Mouse (Mus musculus): ENCODE results near the gene Cacng2. TPM values are rescaled to one million over a fixed set of nuclear protein-coding genes. Genes with fewer than 3 reads are reported as not detected.

Gene Cacng2
- polyA plus RNA-seq, 1 experiment from 2014 or later = 12.7 TPM

DNA sequence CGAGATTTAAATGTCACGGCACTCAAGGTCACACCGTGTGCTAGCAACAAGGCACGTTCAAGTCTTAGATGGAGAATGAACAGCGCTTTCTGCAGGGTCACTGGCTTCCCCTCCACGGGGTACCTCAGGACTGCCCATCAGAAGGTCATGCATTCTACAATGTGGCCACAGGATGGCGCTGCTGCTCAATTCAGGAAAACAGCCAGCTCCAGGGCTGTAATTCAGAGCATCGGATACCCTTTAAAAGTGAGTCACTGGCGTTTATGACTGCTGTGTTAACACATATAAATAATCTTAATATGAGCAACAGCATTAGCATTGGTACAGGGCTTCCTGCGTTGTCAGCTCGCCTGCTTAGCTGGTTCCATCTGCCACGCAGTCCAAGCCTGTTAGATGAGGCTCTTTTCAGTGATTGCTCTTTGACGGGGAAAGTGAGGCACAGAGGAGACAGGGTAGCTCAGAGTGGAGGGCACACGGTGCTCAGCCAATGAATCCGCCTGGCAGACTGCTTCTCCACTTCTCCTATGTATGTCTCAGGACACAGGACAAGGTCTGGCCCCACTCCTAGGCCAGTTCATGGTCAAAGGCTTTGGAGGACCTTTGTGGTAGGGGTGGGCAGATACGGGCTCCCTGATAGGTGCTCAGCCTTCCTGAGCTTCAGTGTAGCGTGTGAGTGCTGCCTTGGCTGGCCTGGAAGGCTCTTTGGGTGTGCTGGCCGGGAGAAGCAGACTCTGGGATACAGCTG lies 137.5 kb downstream of the Cacng2 start:
- Histone ChIP-seq H3K27ac (replicated peaks; ENCODE audit: low read depth, low read length) (no peak overlapping the region), H3K9ac (replicated peaks; ENCODE audit: low read length) (no peak overlapping the region), H3K36me3 (ENCODE audit: control insufficient read depth, insufficient read depth, low read length) (no peaks in the 10 kb centered on the region), H3K4me1 (ENCODE audit: control insufficient read depth, insufficient read depth, low read length) (no peaks in the 10 kb centered on the region), H3K27me3 (ENCODE audit: control insufficient read depth, insufficient read depth, low read length) (no peaks in the 10 kb centered on the region), H3K9me3 (ENCODE audit: control insufficient read depth, low read length) (no peaks in the 10 kb centered on the region), H3K4me2 (ENCODE audit: low read length) (no peak overlapping the region), H3K4me3 (replicated peaks; ENCODE audit: low read depth, low read length) (no peak overlapping the region)
- 25% methylated on average over 18 of the region's 18 CpGs for WGBS
- DNase-seq (peak; percentile 88), ATAC-seq (ENCODE audit: low FRiP score, low TSS enrichment) (no peak)

DNA sequence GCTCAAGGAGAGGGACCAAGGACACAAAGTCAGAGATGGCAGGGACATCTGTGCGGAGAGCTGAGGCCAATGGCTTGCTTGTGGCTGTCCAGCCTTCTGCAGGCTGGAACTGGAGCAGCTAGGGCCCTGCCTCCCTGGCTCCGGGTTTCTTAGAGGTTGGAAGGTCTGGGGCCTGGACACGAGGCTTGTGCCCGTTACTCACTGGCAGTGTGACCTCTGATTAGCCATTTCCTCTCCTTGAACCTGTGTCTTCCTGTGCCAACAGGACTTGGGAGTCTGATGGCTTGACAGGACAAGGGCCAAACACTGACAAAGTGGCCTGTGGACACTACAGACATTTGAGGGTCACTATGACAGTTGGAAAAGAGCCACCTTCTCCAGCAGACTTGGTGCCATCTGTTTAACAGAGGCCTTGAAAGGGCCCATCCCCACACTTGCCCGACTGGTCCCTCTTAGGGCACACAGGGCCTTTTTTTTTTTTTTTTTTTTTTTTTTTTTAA lies 138.6 kb downstream of the Cacng2 start:
- Histone ChIP-seq H3K36me3 (ENCODE audit: control insufficient read depth, insufficient read depth, low read length) (no peaks in the 10 kb centered on the region), H3K4me1 (ENCODE audit: control insufficient read depth, insufficient read depth, low read length) (no peaks in the 10 kb centered on the region), H3K9ac (replicated peaks; ENCODE audit: low read length) (no peak overlapping the region), H3K27ac (replicated peaks; ENCODE audit: low read depth, low read length) (no peak overlapping the region), H3K9me3 (ENCODE audit: control insufficient read depth, low read length) (no peaks in the 10 kb centered on the region), H3K27me3 (ENCODE audit: control insufficient read depth, insufficient read depth, low read length) (no peaks in the 10 kb centered on the region), H3K4me3 (replicated peaks; ENCODE audit: low read depth, low read length) (no peak overlapping the region), H3K4me2 (ENCODE audit: low read length) (no peak overlapping the region)
- no peak for DNase-seq
- no peak for ATAC-seq (ENCODE audit: low FRiP score, low TSS enrichment)
- 82% methylated on average over 5 of the region's 5 CpGs for WGBS

DNA sequence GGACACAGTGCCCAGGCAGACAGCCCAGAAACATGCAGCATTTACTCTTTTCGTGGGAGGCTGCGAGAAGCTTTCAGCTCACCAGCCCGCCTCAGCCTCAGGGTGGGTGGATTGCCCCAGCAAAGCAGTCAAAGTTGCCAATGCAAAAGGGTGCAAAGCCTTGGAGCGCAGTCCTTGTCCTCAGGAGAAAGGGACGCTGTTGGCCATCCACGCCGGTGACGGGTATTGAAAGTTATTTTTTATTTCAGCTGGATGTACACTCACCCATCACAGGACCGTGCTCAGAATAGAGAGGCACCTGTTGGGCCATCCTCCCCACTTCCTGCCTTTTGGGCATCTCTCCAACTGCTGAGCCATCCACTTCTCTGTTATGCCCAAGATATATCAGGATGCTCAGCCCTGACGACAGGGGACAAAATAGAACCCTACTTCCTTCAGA lies 140.4 kb downstream of the Cacng2 start:
- H3K27ac ChIP-seq (replicated peaks; ENCODE audit: low read depth, low read length) = no peak overlapping the region
- H3K36me3 ChIP-seq (ENCODE audit: control insufficient read depth, insufficient read depth, low read length) = no peaks in the 10 kb centered on the region
- H3K9me3 ChIP-seq (ENCODE audit: control insufficient read depth, low read length) = no peaks in the 10 kb centered on the region
- no peaks in the 10 kb centered on the region for H3K4me1 ChIP-seq (ENCODE audit: control insufficient read depth, insufficient read depth, low read length)
- no peak overlapping the region for H3K9ac ChIP-seq (replicated peaks; ENCODE audit: low read length)
- no peak for DNase-seq
- ATAC-seq (ENCODE audit: low FRiP score, low TSS enrichment) = no peak
- no peak overlapping the region for H3K4me3 ChIP-seq (replicated peaks; ENCODE audit: low read depth, low read length)
- no peak overlapping the region for H3K4me2 ChIP-seq (ENCODE audit: low read length)
- no peaks in the 10 kb centered on the region for H3K27me3 ChIP-seq (ENCODE audit: control insufficient read depth, insufficient read depth, low read length)
- 87% methylated on average over 10 of the region's 10 CpGs for WGBS

DNA sequence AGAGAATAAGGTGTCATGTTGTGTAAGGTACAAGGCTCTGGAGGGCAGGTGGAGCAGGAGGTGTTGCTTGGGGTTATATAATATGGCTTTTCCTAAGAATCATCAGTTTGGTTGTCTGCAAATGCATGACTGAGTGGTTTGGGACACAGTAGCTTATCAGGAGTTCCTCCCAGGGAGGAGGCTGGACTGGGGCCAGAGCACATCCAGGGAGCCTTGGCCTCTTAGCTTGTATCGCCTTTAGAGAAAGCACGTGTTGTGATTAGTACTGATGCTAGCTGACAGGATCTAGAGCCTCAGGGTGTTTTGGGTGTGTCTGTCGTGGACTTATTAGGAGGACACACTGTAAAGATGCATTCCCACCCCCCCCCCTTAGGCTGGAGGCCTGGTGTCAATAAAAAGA lies 142.2 kb downstream of the Cacng2 start:
- no peaks in the 10 kb centered on the region for H3K27me3 ChIP-seq (ENCODE audit: control insufficient read depth, insufficient read depth, low read length)
- no peak overlapping the region for H3K27ac ChIP-seq (replicated peaks; ENCODE audit: low read depth, low read length)
- 69% methylated on average over 3 of the region's 3 CpGs for WGBS
- no peak overlapping the region for H3K9ac ChIP-seq (replicated peaks; ENCODE audit: low read length)
- ATAC-seq (ENCODE audit: low FRiP score, low TSS enrichment) = no peak
- H3K4me1 ChIP-seq (ENCODE audit: control insufficient read depth, insufficient read depth, low read length) = no peaks in the 10 kb centered on the region
- no peak for DNase-seq
- H3K4me3 ChIP-seq (replicated peaks; ENCODE audit: low read depth, low read length) = no peak overlapping the region
- no peak overlapping the region for H3K4me2 ChIP-seq (ENCODE audit: low read length)
- no peaks in the 10 kb centered on the region for H3K9me3 ChIP-seq (ENCODE audit: control insufficient read depth, low read length)
- H3K36me3 ChIP-seq (ENCODE audit: control insufficient read depth, insufficient read depth, low read length) = no peaks in the 10 kb centered on the region

- Histone ChIP-seq H3K4me1 (ENCODE audit: control insufficient read depth, insufficient read depth, low read length) (peaks cover 12% of the 10 kb centered on the region), H3K4me2 (ENCODE audit: low read length) (no peak overlapping the region), H3K27me3 (ENCODE audit: control insufficient read depth, insufficient read depth, low read length) (no peaks in the 10 kb centered on the region), H3K9me3 (ENCODE audit: control insufficient read depth, low read length) (no peaks in the 10 kb centered on the region), H3K4me3 (replicated peaks; ENCODE audit: low read depth, low read length) (no peak overlapping the region), H3K9ac (replicated peaks; ENCODE audit: low read length) (no peak overlapping the region), H3K27ac (replicated peaks; ENCODE audit: low read depth, low read length) (no peak overlapping the region), H3K36me3 (ENCODE audit: control insufficient read depth, insufficient read depth, low read length) (no peaks in the 10 kb centered on the region)
- DNase-seq = no peak
- ATAC-seq (ENCODE audit: low FRiP score, low TSS enrichment) = no peak
- 78% methylated on average over 6 of the region's 6 CpGs for WGBS
Observed at GRCm38 (mm10) chr15:77974165-77974841, 145.5 kb downstream of the Cacng2 start.

DNA sequence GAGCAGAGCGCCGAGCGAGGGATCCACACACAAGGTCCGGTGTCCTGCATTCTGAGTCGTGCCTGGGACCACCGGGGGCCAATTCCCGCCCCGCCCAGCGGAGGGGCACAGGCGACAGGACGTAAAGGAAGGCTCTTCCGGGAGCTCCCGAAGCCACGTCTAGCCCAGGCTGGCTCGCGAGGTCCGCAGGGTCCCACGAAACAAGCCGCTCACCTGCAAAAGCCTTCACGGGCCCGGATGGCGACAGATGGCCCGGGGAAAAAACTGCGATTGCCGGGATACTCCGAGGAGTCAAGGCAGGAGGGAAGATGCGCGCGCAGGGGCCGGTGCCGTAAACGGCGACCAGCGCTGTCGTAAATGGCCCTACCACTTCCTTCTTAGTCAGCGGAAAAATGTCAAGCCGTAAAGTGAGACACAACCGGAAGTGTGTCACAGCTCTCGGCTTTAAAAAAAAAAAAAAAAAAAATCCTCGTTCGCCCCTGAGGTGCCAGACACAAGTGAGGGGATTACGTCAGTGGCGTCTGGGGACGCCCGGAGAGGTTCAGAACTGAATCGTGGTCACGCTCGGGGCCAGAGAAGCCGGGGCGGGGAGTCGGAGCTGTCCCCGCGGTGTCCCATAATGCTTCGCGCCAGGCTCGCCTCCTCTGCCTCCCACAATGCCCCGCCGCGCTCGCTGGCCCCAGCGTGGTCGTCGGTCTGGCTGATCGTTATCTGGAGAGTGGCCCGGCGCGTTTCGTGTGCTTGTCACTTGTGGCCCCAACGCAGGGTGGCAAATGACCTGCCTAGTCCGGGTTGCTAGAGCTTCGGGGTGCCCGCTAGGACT lies 149.1 kb downstream of the Cacng2 start, which contains the start of gene Eif3d:
TSS of gene Eif3d (minus strand) at position 344 of the 823 bp plus-strand sequence.
- H3K27ac ChIP-seq (replicated peaks; ENCODE audit: low read depth, low read length) = peak within 1 kb of the TSS; percentile 99
- no peaks in the 10 kb centered on the region for H3K9me3 ChIP-seq (ENCODE audit: control insufficient read depth, low read length)
- WGBS = under 1% methylated on average over 72 of the region's 72 CpGs
- H3K9ac ChIP-seq (replicated peaks; ENCODE audit: low read length) = peak within 1 kb of the TSS; percentile 96
- H3K4me1 ChIP-seq (ENCODE audit: control insufficient read depth, insufficient read depth, low read length) = peaks cover 14% of the 10 kb centered on the region
- DNase-seq (peak; percentile 97), ATAC-seq (ENCODE audit: low FRiP score, low TSS enrichment) (peak; percentile 87)
- H3K4me2 ChIP-seq (ENCODE audit: low read length) = peak within 1 kb of the TSS; percentile 98
- peaks cover 27% of the 10 kb centered on the region for H3K36me3 ChIP-seq (ENCODE audit: control insufficient read depth, insufficient read depth, low read length)
- H3K4me3 ChIP-seq (replicated peaks; ENCODE audit: low read depth, low read length) = peak within 1 kb of the TSS; percentile 89
- H3K27me3 ChIP-seq (ENCODE audit: control insufficient read depth, insufficient read depth, low read length) = no peaks in the 10 kb centered on the region

DNA sequence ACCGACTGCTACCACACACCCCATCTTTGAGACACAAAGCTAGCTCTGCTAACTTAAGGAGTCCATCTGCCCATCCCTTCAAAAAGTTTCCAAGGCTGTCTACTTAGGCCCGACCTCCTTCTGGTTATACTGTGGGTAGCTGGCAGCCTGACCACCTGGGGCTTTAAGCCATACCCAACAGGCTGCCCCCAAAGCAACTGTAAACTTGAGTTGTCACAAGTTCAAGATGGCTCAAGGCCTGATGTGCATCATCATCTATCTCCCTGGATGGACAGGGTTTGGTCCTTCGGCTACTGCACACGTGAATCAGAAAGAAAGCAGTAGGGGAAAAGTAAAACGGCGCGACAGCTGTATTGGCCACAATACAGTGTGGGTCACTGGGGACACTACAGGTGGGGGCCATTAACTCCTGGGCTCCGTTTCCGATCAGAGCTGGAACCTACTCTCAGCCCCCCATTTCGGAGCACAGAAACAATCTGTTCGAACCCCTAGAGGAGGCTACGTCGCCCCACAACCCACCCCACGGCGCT lies 149.8 kb downstream of the Cacng2 start:
- Histone ChIP-seq H3K4me3 (replicated peaks; ENCODE audit: low read depth, low read length) (peak overlapping the region; percentile 89), H3K36me3 (ENCODE audit: control insufficient read depth, insufficient read depth, low read length) (peaks cover 34% of the 10 kb centered on the region), H3K4me1 (ENCODE audit: control insufficient read depth, insufficient read depth, low read length) (peaks cover 14% of the 10 kb centered on the region), H3K4me2 (ENCODE audit: low read length) (peak overlapping the region; percentile 98), H3K27me3 (ENCODE audit: control insufficient read depth, insufficient read depth, low read length) (no peaks in the 10 kb centered on the region), H3K9ac (replicated peaks; ENCODE audit: low read length) (peak overlapping the region; percentile 96), H3K9me3 (ENCODE audit: control insufficient read depth, low read length) (no peaks in the 10 kb centered on the region), H3K27ac (replicated peaks; ENCODE audit: low read depth, low read length) (peak overlapping the region; percentile 99)
- ATAC-seq (ENCODE audit: low FRiP score, low TSS enrichment) (no peak; the same call in 1 of the 2 replicates), DNase-seq (no peak)
- 3% methylated on average over 15 of the region's 15 CpGs for WGBS

- Histone ChIP-seq H3K4me1 (ENCODE audit: control insufficient read depth, insufficient read depth, low read length) (peaks cover 8% of the 10 kb centered on the region), H3K4me2 (ENCODE audit: low read length) (no peak overlapping the region), H3K9ac (replicated peaks; ENCODE audit: low read length) (no peak overlapping the region), H3K4me3 (replicated peaks; ENCODE audit: low read depth, low read length) (no peak overlapping the region), H3K9me3 (ENCODE audit: control insufficient read depth, low read length) (no peaks in the 10 kb centered on the region), H3K36me3 (ENCODE audit: control insufficient read depth, insufficient read depth, low read length) (peaks cover 83% of the 10 kb centered on the region), H3K27me3 (ENCODE audit: control insufficient read depth, insufficient read depth, low read length) (no peaks in the 10 kb centered on the region), H3K27ac (replicated peaks; ENCODE audit: low read depth, low read length) (no peak overlapping the region)
- no peak for DNase-seq
- ATAC-seq (ENCODE audit: low FRiP score, low TSS enrichment) = no peak
- WGBS = 88% methylated on average over 9 of the region's 9 CpGs
Observed at GRCm38 (mm10) chr15:77965117-77965528, 154.7 kb downstream of the Cacng2 start.

Measured in midbrain, embryonic 14.5 days (tissue).